Comparison of ENCODE assay signal across 20 mouse cellular contexts in genomic region chr3:55276446-55276845, GRCm38 (mm10). TPM values are rescaled to one million over a fixed set of nuclear protein-coding genes. Genes with fewer than 3 reads are reported as not detected.
DNase-seq lines count a peak whose midpoint lies in the region; ATAC-seq and TF ChIP-seq lines count a peak whose summit lies in the region.
"Had no signal": no experiment of that assay in that cellular context is flagged by ENCODE, and none has a peak within 500 bp of the region (broad histone marks: within the 10 kb centered on the region; RNA-seq: fewer than 3 reads in every experiment).

No protein-coding gene starts in this region.

- 94% methylated on average over 3 of the region's 3 CpGs for WGBS in forebrain, postnatal 0 days
- 93% methylated on average over 3 of the region's 3 CpGs for WGBS in forebrain, embryonic 10.5 days
- WGBS in intestine, postnatal 0 days = 75% methylated on average over 3 of the region's 3 CpGs
- 78% methylated on average over 3 of the region's 3 CpGs for WGBS in intestine, embryonic 16.5 days
- WGBS in lung, embryonic 14.5 days = 80% methylated on average over 3 of the region's 3 CpGs
- WGBS in stomach, postnatal 0 days = 74% methylated on average over 3 of the region's 3 CpGs
- 75% methylated on average over 3 of the region's 3 CpGs for WGBS in liver, embryonic 12.5 days (ENCODE audit: insufficient replicate concordance)

- no peaks in the 10 kb centered on the region for H3K9me3 ChIP-seq in forebrain, postnatal 0 days (ENCODE audit: low read length)
- H3K9me3 ChIP-seq in forebrain, embryonic 10.5 days = no peaks in the 10 kb centered on the region
- no peaks in the 10 kb centered on the region for H3K9me3 ChIP-seq in intestine, postnatal 0 days (ENCODE audit: control insufficient read depth)
- no peaks in the 10 kb centered on the region for H3K9me3 ChIP-seq in intestine, embryonic 16.5 days (ENCODE audit: control insufficient read depth, low read length)
- H3K9me3 ChIP-seq in lung, embryonic 14.5 days (ENCODE audit: low read depth, low read length) = no peaks in the 10 kb centered on the region
- no peaks in the 10 kb centered on the region for H3K9me3 ChIP-seq in stomach, postnatal 0 days (ENCODE audit: control insufficient read depth, low read length)
- no peaks in the 10 kb centered on the region for H3K9me3 ChIP-seq in liver, embryonic 12.5 days (replicated peaks)
- H3K9me3 ChIP-seq: embryonic facial prominence, embryonic 15.5 days; forebrain, embryonic 15.5 days; heart, embryonic 13.5 days; hindbrain, embryonic 13.5 days had no signal

- H3K27ac ChIP-seq in forebrain, postnatal 0 days (ENCODE audit: low read depth, low read length) = no peak overlapping the region
- no peak overlapping the region for H3K27ac ChIP-seq in forebrain, embryonic 10.5 days
- H3K27ac ChIP-seq in intestine, postnatal 0 days (ENCODE audit: low read depth, low read length) = no peak overlapping the region
- no peak overlapping the region for H3K27ac ChIP-seq in intestine, embryonic 16.5 days (ENCODE audit: low read length)
- no peak overlapping the region for H3K27ac ChIP-seq in lung, embryonic 14.5 days (ENCODE audit: low read depth)
- no peak overlapping the region for H3K27ac ChIP-seq in stomach, postnatal 0 days (replicated peaks)
- no peak overlapping the region for H3K27ac ChIP-seq in liver, embryonic 12.5 days
- H3K27ac ChIP-seq: embryonic facial prominence, embryonic 15.5 days; forebrain, embryonic 15.5 days; heart, embryonic 13.5 days; hindbrain, embryonic 13.5 days had no signal

- H3K9ac ChIP-seq in forebrain, postnatal 0 days = no peak overlapping the region
- H3K9ac ChIP-seq in intestine, postnatal 0 days (ENCODE audit: low read depth, low read length) = no peak overlapping the region
- no peak overlapping the region for H3K9ac ChIP-seq in intestine, embryonic 16.5 days (ENCODE audit: low read depth, low read length)
- H3K9ac ChIP-seq in lung, embryonic 14.5 days = no peak overlapping the region
- H3K9ac ChIP-seq in stomach, postnatal 0 days (ENCODE audit: low read length) = no peak overlapping the region
- H3K9ac ChIP-seq in liver, embryonic 12.5 days = no peak overlapping the region
- H3K9ac ChIP-seq: embryonic facial prominence, embryonic 15.5 days; forebrain, embryonic 15.5 days; heart, embryonic 13.5 days; hindbrain, embryonic 13.5 days had no signal

- no peaks in the 10 kb centered on the region for H3K27me3 ChIP-seq in forebrain, postnatal 0 days (ENCODE audit: insufficient read depth, low read length)
- H3K27me3 ChIP-seq in forebrain, embryonic 10.5 days (ENCODE audit: poor library complexity, severe bottlenecking) = no peaks in the 10 kb centered on the region
- no peaks in the 10 kb centered on the region for H3K27me3 ChIP-seq in intestine, postnatal 0 days (replicated peaks; ENCODE audit: control insufficient read depth, insufficient read depth, low read length)
- H3K27me3 ChIP-seq in intestine, embryonic 16.5 days (replicated peaks; ENCODE audit: control insufficient read depth, insufficient read depth, low read length) = no peaks in the 10 kb centered on the region
- no peaks in the 10 kb centered on the region for H3K27me3 ChIP-seq in lung, embryonic 14.5 days (ENCODE audit: insufficient read depth, low read length)
- H3K27me3 ChIP-seq in stomach, postnatal 0 days (ENCODE audit: control insufficient read depth, insufficient read depth, low read length) = no peaks in the 10 kb centered on the region
- no peaks in the 10 kb centered on the region for H3K27me3 ChIP-seq in liver, embryonic 12.5 days (replicated peaks)
- H3K27me3 ChIP-seq: embryonic facial prominence, embryonic 15.5 days; forebrain, embryonic 15.5 days; heart, embryonic 13.5 days; hindbrain, embryonic 13.5 days had no signal

- TF ChIP-seq EP300 in stomach, postnatal 0 days (optimal IDR thresholded peaks at IDR 0.05) = no peak

- no peak for DNase-seq in forebrain, postnatal 0 days
- DNase-seq in forebrain, embryonic 10.5 days (ENCODE audit: extremely low spot score, low spot score) = no peak
- DNase-seq in lung, embryonic 14.5 days = no peak
- DNase-seq in lung, postnatal 10 days = no peak
- DNase-seq in stomach, postnatal 0 days (ENCODE audit: low spot score) = no peak
- DNase-seq: adrenal gland, postnatal 14 days; B cell, adult 2 months; cerebellum, adult 2 months; gastrocnemius, postnatal 14 days; kidney, adult 11 months had no signal

- no peak overlapping the region for H3K4me3 ChIP-seq in forebrain, postnatal 0 days (ENCODE audit: low read depth, low read length)
- H3K4me3 ChIP-seq in forebrain, embryonic 10.5 days = no peak overlapping the region
- no peak overlapping the region for H3K4me3 ChIP-seq in intestine, postnatal 0 days (ENCODE audit: low read depth, low read length)
- no peak overlapping the region for H3K4me3 ChIP-seq in intestine, embryonic 16.5 days (ENCODE audit: low read length)
- H3K4me3 ChIP-seq in lung, embryonic 14.5 days (ENCODE audit: low read depth, low read length) = no peak overlapping the region
- no peak overlapping the region for H3K4me3 ChIP-seq in stomach, postnatal 0 days (ENCODE audit: low read depth, low read length)
- H3K4me3 ChIP-seq in liver, embryonic 12.5 days = no peak overlapping the region
- H3K4me3 ChIP-seq: embryonic facial prominence, embryonic 15.5 days; erythroblast, embryonic 14.5 days; forebrain, embryonic 15.5 days; heart, embryonic 13.5 days; hindbrain, embryonic 13.5 days had no signal

- H3K4me2 ChIP-seq in forebrain, postnatal 0 days (ENCODE audit: low read depth) = no peak overlapping the region
- H3K4me2 ChIP-seq in intestine, postnatal 0 days (replicated peaks; ENCODE audit: low read depth) = no peak overlapping the region
- no peak overlapping the region for H3K4me2 ChIP-seq in intestine, embryonic 16.5 days (ENCODE audit: low read depth, low read length)
- no peak overlapping the region for H3K4me2 ChIP-seq in lung, embryonic 14.5 days
- H3K4me2 ChIP-seq in stomach, postnatal 0 days (replicated peaks; ENCODE audit: low read depth) = no peak overlapping the region
- no peak overlapping the region for H3K4me2 ChIP-seq in liver, embryonic 12.5 days
- H3K4me2 ChIP-seq: embryonic facial prominence, embryonic 15.5 days; forebrain, embryonic 15.5 days; heart, embryonic 13.5 days; hindbrain, embryonic 13.5 days had no signal

- ATAC-seq in forebrain, postnatal 0 days = no peak
- no peak for ATAC-seq in intestine, postnatal 0 days
- ATAC-seq in intestine, embryonic 16.5 days = no peak
- ATAC-seq in lung, embryonic 14.5 days (ENCODE audit: insufficient read depth) = no peak
- ATAC-seq in stomach, postnatal 0 days (ENCODE audit: low FRiP score, low TSS enrichment) = no peak
- ATAC-seq in liver, embryonic 12.5 days = no peak
- ATAC-seq: CD4-positive, CD25-positive, alpha-beta regulatory T cell, adult 4 months; forebrain, embryonic 15.5 days had no signal

- 0 out of 2 replicates have a peak, but pooled peaks cover 5% of the 10 kb centered on the region for H3K4me1 ChIP-seq in forebrain, postnatal 0 days (ENCODE audit: insufficient read depth)
- peaks cover 10% of the 10 kb centered on the region for H3K4me1 ChIP-seq in forebrain, embryonic 10.5 days
- H3K4me1 ChIP-seq in intestine, postnatal 0 days (replicated peaks; ENCODE audit: control insufficient read depth, insufficient read depth, low read length) = no peaks in the 10 kb centered on the region
- no peaks in the 10 kb centered on the region for H3K4me1 ChIP-seq in intestine, embryonic 16.5 days (ENCODE audit: control insufficient read depth, insufficient read depth, low read length)
- H3K4me1 ChIP-seq in lung, embryonic 14.5 days (ENCODE audit: insufficient read depth) = no peaks in the 10 kb centered on the region
- H3K4me1 ChIP-seq in stomach, postnatal 0 days (replicated peaks; ENCODE audit: control insufficient read depth, insufficient read depth) = no peaks in the 10 kb centered on the region
- no peaks in the 10 kb centered on the region for H3K4me1 ChIP-seq in liver, embryonic 12.5 days

- peak; percentile 26 for TF ChIP-seq CTCF in forebrain, postnatal 0 days (IDR thresholded peaks at IDR 0.05; ENCODE audit: low read depth)
- TF ChIP-seq CTCF in intestine, postnatal 0 days (IDR thresholded peaks at IDR 0.05; ENCODE audit: low read depth) = peak; percentile 32
- TF ChIP-seq CTCF in lung, embryonic 14.5 days (IDR thresholded peaks at IDR 0.05; ENCODE audit: low read depth) = 0 out of 2 replicates have a peak, but pooled peaks have one; percentile 10
- 0 out of 2 replicates have a peak, but pooled peaks have one; percentile 19 for TF ChIP-seq CTCF in stomach, postnatal 0 days (IDR thresholded peaks at IDR 0.05; ENCODE audit: low read depth)

- H3K36me3 ChIP-seq in forebrain, postnatal 0 days (ENCODE audit: insufficient read depth) = no peaks in the 10 kb centered on the region
- no peaks in the 10 kb centered on the region for H3K36me3 ChIP-seq in forebrain, embryonic 10.5 days (replicated peaks)
- no peaks in the 10 kb centered on the region for H3K36me3 ChIP-seq in intestine, postnatal 0 days (ENCODE audit: control insufficient read depth, insufficient read depth)
- H3K36me3 ChIP-seq in intestine, embryonic 16.5 days (ENCODE audit: control insufficient read depth, insufficient read depth, low read length) = no peaks in the 10 kb centered on the region
- no peaks in the 10 kb centered on the region for H3K36me3 ChIP-seq in lung, embryonic 14.5 days (ENCODE audit: insufficient read depth)
- H3K36me3 ChIP-seq in stomach, postnatal 0 days (ENCODE audit: control insufficient read depth, insufficient read depth, low read length) = no peaks in the 10 kb centered on the region
- no peaks in the 10 kb centered on the region for H3K36me3 ChIP-seq in liver, embryonic 12.5 days
- H3K36me3 ChIP-seq: embryonic facial prominence, embryonic 15.5 days; heart, embryonic 13.5 days had no signal

RNA-seq across cellular contexts. Expression of gene Dclk1, which starts 34.3 kb away (rescaled TPM):
- total RNA-seq in forebrain, postnatal 0 days (2014; rRNA removed) = 311 and 347 TPM in 2 replicates
- polyA plus RNA-seq in forebrain, postnatal 0 days (2015; fragmentation: Nextera tagmentation; extraction: Ambion mirVana) = 143 and 219 TPM in 2 replicates
- polyA plus RNA-seq in forebrain, embryonic 10.5 days (2016; fragmentation: Nextera tagmentation; extraction: Ambion mirVana) = 40.3 and 47.6 TPM in 2 replicates
- polyA plus RNA-seq in intestine, postnatal 0 days (2015; fragmentation: Nextera tagmentation; extraction: Ambion mirVana) = 3.1 and 5.0 TPM in 2 replicates
- 9.3 and 11.6 TPM in 2 replicates for polyA plus RNA-seq in intestine, embryonic 16.5 days (2015; fragmentation: Nextera tagmentation; extraction: Ambion mirVana)
- 9.1 and 11.3 TPM in 2 replicates for polyA plus RNA-seq in lung, embryonic 14.5 days (2014; fragmentation: Nextera tagmentation; extraction: Ambion mirVana)
- 4.4 and 4.6 TPM in 2 replicates for polyA plus RNA-seq in stomach, postnatal 0 days (2015; fragmentation: Nextera tagmentation; extraction: Ambion mirVana)
- polyA plus RNA-seq in liver, embryonic 12.5 days (2016; fragmentation: Nextera tagmentation; extraction: Ambion mirVana) = 1.7 and 1.8 TPM in 2 replicates
- total RNA-seq: hematopoietic stem cell, adult 5-6 weeks had no signal
- polyA plus RNA-seq: erythroblast, embryonic 14.5 days had no signal
